In genomic region chr12:103735101-103735500, GRCm38 (mm10) we compare ENCODE assay signal across 15 mouse cellular contexts. TPM values are rescaled to one million over a fixed set of nuclear protein-coding genes. Genes with fewer than 3 reads are reported as not detected.
"Had no signal": no experiment of that assay in that cellular context is flagged by ENCODE, and none has a peak within 500 bp of the region (broad histone marks: within the 10 kb centered on the region; RNA-seq: fewer than 3 reads in every experiment).

No protein-coding gene starts in this region.

RNA-seq across cellular contexts. Expression of gene Serpina1d, which starts 38.3 kb away (rescaled TPM):
- polyA plus RNA-seq: limb, embryonic 11.5 days; midbrain, embryonic 11.5 days; midbrain, embryonic 14.5 days; midbrain, postnatal 0 days; neural tube, embryonic 11.5 days; neural tube, embryonic 14.5 days; small intestine, adult 2 months; urinary bladder, adult 2 months had no signal

RNA-seq across cellular contexts. Expression of gene Serpina1f, which starts 39.8 kb away (rescaled TPM):
- polyA plus RNA-seq: intestine, embryonic 15.5 days; kidney, embryonic 15.5 days; limb, embryonic 11.5 days; limb, embryonic 14.5 days; lung, embryonic 16.5 days; midbrain, embryonic 11.5 days; midbrain, embryonic 14.5 days; midbrain, postnatal 0 days; neural tube, embryonic 11.5 days; neural tube, embryonic 14.5 days; stomach, embryonic 16.5 days; urinary bladder, adult 2 months had no signal

RNA-seq across cellular contexts. Expression of gene Serpina16, which starts 59.2 kb away (rescaled TPM):
- polyA plus RNA-seq: kidney, embryonic 15.5 days; limb, embryonic 11.5 days; limb, embryonic 14.5 days; liver, embryonic 11.5 days; lung, embryonic 16.5 days; midbrain, embryonic 11.5 days; midbrain, embryonic 14.5 days; midbrain, postnatal 0 days; neural tube, embryonic 11.5 days; neural tube, embryonic 14.5 days; small intestine, adult 2 months; spleen, adult 2 months; urinary bladder, adult 2 months had no signal
